8 mouse cellular contexts compared by ENCODE assay signal in the genomic region with DNA sequence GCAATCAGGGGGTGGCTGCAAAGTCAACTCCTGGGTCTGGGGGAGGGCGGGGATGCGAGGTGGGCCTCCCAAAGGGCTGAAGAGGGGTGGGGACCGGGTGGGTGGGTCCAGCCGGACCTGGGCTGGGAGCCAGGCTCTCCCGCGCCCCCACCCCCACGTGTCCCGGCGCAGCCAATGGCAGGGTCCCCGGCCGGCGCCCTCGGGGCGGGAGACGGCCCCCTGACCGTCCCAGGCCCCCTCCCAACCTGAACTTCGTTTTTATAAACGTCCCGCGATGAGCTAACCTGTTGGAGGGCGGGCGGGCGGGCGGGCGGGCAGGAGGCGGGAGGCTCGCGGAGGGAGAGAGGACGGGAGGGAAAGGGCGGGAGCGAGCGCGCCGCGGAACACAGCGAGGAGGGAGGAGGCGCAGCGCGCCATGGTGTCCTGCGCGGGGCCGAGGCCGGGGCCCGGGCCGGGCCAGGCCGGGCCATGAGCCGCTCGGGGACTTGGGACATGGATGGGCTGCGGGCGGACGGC. TPM values are rescaled to one million over a fixed set of nuclear protein-coding genes. Genes with fewer than 3 reads are reported as not detected.
A peak's percentile ranks its signal among the peaks of the same experiment; 100 is the strongest.
DNase-seq lines count a peak whose midpoint lies in the region; ATAC-seq and TF ChIP-seq lines count a peak whose summit lies in the region.

TSS of gene Hoxd13 (plus strand) at position 469 of the 516 bp plus-strand sequence.

- H3K9me3 ChIP-seq in limb, embryonic 14.5 days (ENCODE audit: control insufficient read depth, low read length), result no peaks in the 10 kb centered on the region
- no peaks in the 10 kb centered on the region for H3K9me3 ChIP-seq in stomach, postnatal 0 days (ENCODE audit: control insufficient read depth, low read length)

- no peak for TF ChIP-seq EP300 in stomach, postnatal 0 days (optimal IDR thresholded peaks at IDR 0.05)

- ATAC-seq in limb, embryonic 14.5 days (ENCODE audit: low FRiP score, low read depth), result peak; percentile 87
- peak; percentile 32; the same call in 1 of the 2 replicates for ATAC-seq in stomach, postnatal 0 days (ENCODE audit: low FRiP score, low TSS enrichment)

- H3K27ac ChIP-seq in limb, embryonic 14.5 days (replicated peaks; ENCODE audit: low read depth, low read length), result peak within 1 kb of the TSS; percentile 96
- H3K27ac ChIP-seq in stomach, postnatal 0 days (replicated peaks), result no peak within 1 kb of the TSS
- H3K27ac ChIP-seq in left cerebral cortex, adult 2 months, result no peak within 1 kb of the TSS

- peak within 1 kb of the TSS; percentile 99 for H3K9ac ChIP-seq in limb, embryonic 14.5 days (ENCODE audit: low read depth, low read length, severe bottlenecking)
- H3K9ac ChIP-seq in stomach, postnatal 0 days (ENCODE audit: low read length), result no peak within 1 kb of the TSS

- H3K4me1 ChIP-seq in limb, embryonic 14.5 days (ENCODE audit: control insufficient read depth, insufficient read depth, low read length), result no peaks in the 10 kb centered on the region
- H3K4me1 ChIP-seq in stomach, postnatal 0 days (replicated peaks; ENCODE audit: control insufficient read depth, insufficient read depth), result no peaks in the 10 kb centered on the region

- H3K4me3 ChIP-seq in limb, embryonic 14.5 days (replicated peaks; ENCODE audit: low read length), result peak within 1 kb of the TSS; percentile 74
- H3K4me3 ChIP-seq in stomach, postnatal 0 days (ENCODE audit: low read depth, low read length), result peak within 1 kb of the TSS; percentile 32
- no peak within 1 kb of the TSS for H3K4me3 ChIP-seq in left cerebral cortex, adult 2 months

- H3K36me3 ChIP-seq in limb, embryonic 14.5 days (ENCODE audit: control insufficient read depth, insufficient read depth, low read length), result peaks cover 9% of the 10 kb centered on the region
- no peaks in the 10 kb centered on the region for H3K36me3 ChIP-seq in stomach, postnatal 0 days (ENCODE audit: control insufficient read depth, insufficient read depth, low read length)

- peak within 1 kb of the TSS; percentile 96 for H3K4me2 ChIP-seq in limb, embryonic 14.5 days (replicated peaks; ENCODE audit: low read depth, low read length, severe bottlenecking)
- peak within 1 kb of the TSS; percentile 52 for H3K4me2 ChIP-seq in stomach, postnatal 0 days (replicated peaks; ENCODE audit: low read depth)

- TF ChIP-seq CTCF in stomach, postnatal 0 days (IDR thresholded peaks at IDR 0.05; ENCODE audit: low read depth), result no peak
- TF ChIP-seq CTCF in left cerebral cortex, adult 2 months (IDR thresholded peaks at IDR 0.05), result no peak

- H3K27me3 ChIP-seq in limb, embryonic 14.5 days (ENCODE audit: control insufficient read depth, insufficient read depth, low read length), result peaks cover 29% of the 10 kb centered on the region; the same call in 1 of the 2 replicates
- H3K27me3 ChIP-seq in stomach, postnatal 0 days (ENCODE audit: control insufficient read depth, insufficient read depth, low read length), result peaks cover 54% of the 10 kb centered on the region; the same call in 1 of the 2 replicates

- WGBS in limb, embryonic 14.5 days, result 3% methylated on average over 4 of the region's 51 CpGs
- WGBS in stomach, postnatal 0 days, result under 1% methylated on average over 17 of the region's 51 CpGs

- DNase-seq in heart, adult 11 months, result peak; percentile 85
- no peak for DNase-seq in heart, postnatal 10 days
- DNase-seq in urinary bladder, postnatal 14 days (ENCODE audit: low spot score), result peak; percentile 32
- no peak for DNase-seq in urinary bladder, postnatal 36 days (ENCODE audit: low spot score in 2 of 2)
- DNase-seq in limb, embryonic 14.5 days (ENCODE audit: low spot score), result peak; percentile 81
- no peak for DNase-seq in stomach, postnatal 0 days (ENCODE audit: low spot score)
- no peak for DNase-seq in left cerebral cortex, adult 2 months (ENCODE audit: extremely low spot score in 1 of 2, low spot score in 2 of 2)
- DNase-seq in layer of hippocampus, postnatal 25 days (ENCODE audit: extremely low spot score in 1 of 2, low spot score in 1 of 2), result no peak

- intact Hi-C loops in heart, postnatal 10 days (cut with DNase I), result no loop called here
- intact Hi-C loops in left cerebral cortex, adult 2 months (cut with DNase I), result no loop called here

- no peak for TF ChIP-seq POLR2A in limb, embryonic 14.5 days (IDR thresholded peaks at IDR 0.05; ENCODE audit: borderline replicate concordance, extremely low read depth, insufficient read depth, insufficient read length)

RNA-seq across cellular contexts. Expression of gene Hoxd13, which starts in this region (rescaled TPM):
- total RNA-seq in heart, postnatal 10 days (2021), result not detected
- 109 and 150 TPM in 2 replicates for polyA plus RNA-seq in limb, embryonic 14.5 days (2012; rRNA removed)
- 54.6 and 70.5 TPM in 2 replicates for polyA plus RNA-seq in limb, embryonic 14.5 days (2014; fragmentation: Nextera tagmentation; extraction: Ambion mirVana)
- polyA plus RNA-seq in stomach, postnatal 0 days (2015; fragmentation: Nextera tagmentation; extraction: Ambion mirVana), result not detected in 2 replicates
- total RNA-seq in left cerebral cortex, adult 2 months (2021), result not detected
- total RNA-seq in layer of hippocampus, postnatal 25 days (2021), result not detected

Comparison
In these comparisons a context has a peak if more than half of its experiments do, and no peak if none do; other contexts are left out.
1. RNA of gene Hoxd13 (polyA plus RNA-seq): 54.6 to 150 TPM in limb, embryonic 14.5 days; not detected in stomach, postnatal 0 days; every median in the first group is over 10 times any median in the second.
2. DNase-seq: peak in heart, adult 11 months (single experiment), urinary bladder, postnatal 14 days (single experiment) and limb, embryonic 14.5 days (single experiment); none in heart, postnatal 10 days (0 of 2), urinary bladder, postnatal 36 days (0 of 2), stomach, postnatal 0 days (single experiment), left cerebral cortex, adult 2 months (0 of 2) and layer of hippocampus, postnatal 25 days (0 of 2).
3. Peak in ATAC-seq, H3K4me3 ChIP-seq and H3K4me2 ChIP-seq in stomach, postnatal 0 days; RNA of the gene not detected or under 1 TPM.